Mouse (Mus musculus): Measurements from ENCODE around the gene Fam173b. TPM values are rescaled to one million over a fixed set of nuclear protein-coding genes. Genes with fewer than 3 reads are reported as not detected.
A peak's percentile ranks its signal among the peaks of the same experiment; 100 is the strongest.

Gene Fam173b
- polyA plus RNA-seq, 1 experiment from 2014 or later = 12.3 TPM

GRCm38 (mm10) chr15:31650821-31651220, 49.2 kb downstream of the Fam173b start:
- WGBS = 93% methylated on average over 7 of the region's 7 CpGs
- Histone ChIP-seq H3K4me2 (replicated peaks) (no peak overlapping the region), H3K4me3 (no peak overlapping the region), H3K27me3 (replicated peaks) (no peaks in the 10 kb centered on the region), H3K27ac (no peak overlapping the region), H3K9ac (no peak overlapping the region), H3K4me1 (no peaks in the 10 kb centered on the region), H3K9me3 (no peaks in the 10 kb centered on the region), H3K36me3 (no peaks in the 10 kb centered on the region)
- no peak for ATAC-seq (ENCODE audit: low FRiP score, low read depth)

DNA sequence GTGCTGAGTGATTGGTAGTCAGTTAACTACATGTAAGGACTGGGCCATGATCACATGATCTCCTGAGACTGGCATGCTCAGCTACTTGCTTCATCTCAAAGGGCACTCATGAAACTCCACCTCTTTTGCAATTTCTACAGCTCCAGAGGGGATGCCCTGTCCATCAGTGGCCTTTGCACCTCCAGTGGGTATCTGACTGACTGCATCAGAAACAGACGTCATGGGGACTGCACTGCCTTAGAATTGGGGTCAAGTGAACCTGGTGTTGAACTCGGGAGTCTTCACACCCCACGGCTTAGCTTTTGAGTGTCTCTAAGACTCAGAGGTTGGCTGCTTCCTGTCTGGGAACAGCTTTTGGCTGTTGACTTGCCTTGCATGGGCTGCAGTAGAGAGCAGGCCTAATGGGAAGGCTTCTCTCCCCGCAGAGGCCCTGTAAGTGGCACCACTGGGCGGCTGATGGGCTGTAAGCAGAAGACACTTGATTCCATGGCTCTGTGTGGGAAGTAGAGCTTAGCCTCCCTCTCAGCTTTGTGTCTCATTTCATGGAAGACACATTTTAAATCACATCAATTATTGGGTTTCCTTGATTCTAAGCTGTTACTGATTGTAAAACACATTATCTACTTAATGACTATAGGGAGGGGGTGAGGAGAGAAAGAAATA, 58.6 kb downstream of the Fam173b start:
- Histone ChIP-seq H3K36me3 (no peaks in the 10 kb centered on the region), H3K9ac (no peak overlapping the region), H3K27ac (no peak overlapping the region), H3K9me3 (no peaks in the 10 kb centered on the region), H3K27me3 (replicated peaks) (no peaks in the 10 kb centered on the region), H3K4me3 (no peak overlapping the region), H3K4me1 (no peaks in the 10 kb centered on the region), H3K4me2 (replicated peaks) (no peak overlapping the region)
- peak; percentile 71 for ATAC-seq (ENCODE audit: low FRiP score, low read depth)
- WGBS = 76% methylated on average over 5 of the region's 5 CpGs

- Histone ChIP-seq H3K4me1 (no peaks in the 10 kb centered on the region), H3K4me3 (no peak overlapping the region), H3K27me3 (replicated peaks) (no peaks in the 10 kb centered on the region), H3K9ac (no peak overlapping the region), H3K27ac (no peak overlapping the region), H3K36me3 (no peaks in the 10 kb centered on the region), H3K9me3 (no peaks in the 10 kb centered on the region), H3K4me2 (replicated peaks) (no peak overlapping the region)
- ATAC-seq (ENCODE audit: low FRiP score, low read depth) = peak; percentile 65; the same call in 1 of the 2 replicates
- WGBS = 64% methylated on average over 9 of the region's 9 CpGs
These were observed 59.2 kb downstream of the Fam173b start for GRCm38 (mm10) chr15:31660844-31661243.

DNA sequence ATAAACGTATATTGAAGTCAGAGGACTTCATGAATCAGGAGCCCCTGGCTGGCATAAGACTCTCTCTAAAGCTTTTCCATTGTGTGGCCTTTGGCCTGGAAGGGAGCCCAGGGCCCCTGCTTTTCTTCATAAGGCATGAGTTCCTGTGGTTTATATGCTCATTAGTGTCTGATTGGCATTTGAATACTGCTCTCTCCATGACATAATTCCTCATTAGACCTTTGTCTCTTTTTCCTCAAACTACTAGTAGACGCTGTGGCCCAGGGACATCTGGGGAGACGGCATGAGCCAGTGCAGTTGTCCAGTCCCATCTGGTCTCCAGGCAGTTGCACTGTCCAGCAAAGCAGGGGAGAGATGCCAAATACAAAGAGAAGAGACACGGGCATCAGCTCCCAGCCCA, 60.1 kb downstream of the Fam173b start:
- Histone ChIP-seq H3K27me3 (replicated peaks) (no peaks in the 10 kb centered on the region), H3K9me3 (no peaks in the 10 kb centered on the region), H3K4me2 (replicated peaks) (no peak overlapping the region), H3K4me3 (no peak overlapping the region), H3K27ac (no peak overlapping the region), H3K36me3 (no peaks in the 10 kb centered on the region), H3K9ac (no peak overlapping the region), H3K4me1 (no peaks in the 10 kb centered on the region)
- WGBS = 68% methylated on average over 4 of the region's 4 CpGs
- no peak for ATAC-seq (ENCODE audit: low FRiP score, low read depth)

GRCm38 (mm10) chr15:31663074-31663473, 61.4 kb downstream of the Fam173b start:
- no peaks in the 10 kb centered on the region for H3K4me1 ChIP-seq
- no peaks in the 10 kb centered on the region for H3K27me3 ChIP-seq (replicated peaks)
- no peaks in the 10 kb centered on the region for H3K36me3 ChIP-seq
- H3K4me2 ChIP-seq (replicated peaks) = no peak overlapping the region
- H3K4me3 ChIP-seq = no peak overlapping the region
- ATAC-seq (ENCODE audit: low FRiP score, low read depth) = no peak
- 94% methylated on average over 3 of the region's 3 CpGs for WGBS
- H3K9ac ChIP-seq = no peak overlapping the region
- H3K27ac ChIP-seq = no peak overlapping the region
- H3K9me3 ChIP-seq = no peaks in the 10 kb centered on the region

Other genes with a start within 250 kb of the Fam173b start
- gene Ankrd33b, start 234.1 kb upstream of the Fam173b start, polyA plus RNA-seq (2016; fragmentation: Nextera tagmentation; extraction: Ambion mirVana) = 1.0 and 1.4 TPM in 2 replicates
- 1.6 and 2.5 TPM in 2 replicates for gene Ropn1l, start 148.1 kb upstream of the Fam173b start, polyA plus RNA-seq (2016; fragmentation: Nextera tagmentation; extraction: Ambion mirVana)
- gene March6, start 70.8 kb upstream of the Fam173b start, polyA plus RNA-seq (2016; fragmentation: Nextera tagmentation; extraction: Ambion mirVana) = 59.8 and 61.4 TPM in 2 replicates
- 2.1 and 3.0 TPM in 2 replicates for gene Cmbl, start 36.5 kb upstream of the Fam173b start, polyA plus RNA-seq (2016; fragmentation: Nextera tagmentation; extraction: Ambion mirVana)
- gene Cct5, start within 50 bp of the Fam173b start, polyA plus RNA-seq (2016; fragmentation: Nextera tagmentation; extraction: Ambion mirVana) = 578 and 583 TPM in 2 replicates

Data from neural tube, embryonic 12.5 days (tissue).